Mouse (Mus musculus) embryo, embryonic 10 days (tissue): Measurements from ENCODE around the gene Mrpl10.

Source experiments
- DNase-seq: peaks from one replicate; pipeline ENCODE4 v3.0.0-alpha.2; 2015; ENCODE audit warnings: low spot score

Gene Mrpl10

GRCm38 (mm10) chr11:97041022-97041899 lies at the start of gene Mrpl10, which contains the start of gene Lrrc46:
Mrpl10 (plus strand) TSS chr11:97041560.
Lrrc46 (minus strand) TSS chr11:97041407.
- peak; percentile 97 for DNase-seq

- DNase-seq, result peak; percentile 62
These were observed 48.5 kb upstream of the Mrpl10 start for GRCm38 (mm10) chr11:96992722-96993311.

- peak; percentile 44 for DNase-seq
These were observed 46.3 kb upstream of the Mrpl10 start for GRCm38 (mm10) chr11:96995031-96995430.

GRCm38 (mm10) chr11:96995836-96996772 lies 45.3 kb upstream of the Mrpl10 start:
- DNase-seq, result no peak

GRCm38 (mm10) chr11:96996773-96997379 lies 44.5 kb upstream of the Mrpl10 start:
- no peak for DNase-seq

GRCm38 (mm10) chr11:96997380-96997956 lies 43.9 kb upstream of the Mrpl10 start:
- DNase-seq, result peak; percentile 75

- no peak for DNase-seq
These were observed 38.2 kb upstream of the Mrpl10 start for GRCm38 (mm10) chr11:97003170-97003569.

GRCm38 (mm10) chr11:97007093-97007794 lies 34.1 kb upstream of the Mrpl10 start:
- no peak for DNase-seq

- no peak for DNase-seq
These were observed 32.1 kb upstream of the Mrpl10 start for GRCm38 (mm10) chr11:97009198-97009790.

GRCm38 (mm10) chr11:97013121-97013670 lies 28.2 kb upstream of the Mrpl10 start, which contains the start of gene Sp6:
Sp6 (plus strand) TSS chr11:97013394.
- DNase-seq, result no peak

GRCm38 (mm10) chr11:97017696-97018582 lies 23.4 kb upstream of the Mrpl10 start:
- DNase-seq, result peak; percentile 28

GRCm38 (mm10) chr11:97018583-97019344 lies 22.6 kb upstream of the Mrpl10 start:
- DNase-seq, result peak; percentile 27

GRCm38 (mm10) chr11:97019345-97019708 lies 22.0 kb upstream of the Mrpl10 start:
- peak; percentile 34 for DNase-seq

GRCm38 (mm10) chr11:97021121-97021765 lies 20.1 kb upstream of the Mrpl10 start:
- peak; percentile 44 for DNase-seq

GRCm38 (mm10) chr11:97021873-97022484 lies 19.4 kb upstream of the Mrpl10 start:
- peak; percentile 86 for DNase-seq

GRCm38 (mm10) chr11:97024977-97025376 lies 16.4 kb upstream of the Mrpl10 start:
- no peak for DNase-seq

- peak; percentile 94 for DNase-seq
These were observed 15.5 kb upstream of the Mrpl10 start for GRCm38 (mm10) chr11:97025721-97026344.
